Mouse (Mus musculus) limb, embryonic 10.5 days (tissue): ENCODE results near the gene Borcs7. TPM values are rescaled to one million over a fixed set of nuclear protein-coding genes. Genes with fewer than 3 reads are reported as not detected.

Experiments
- DNase-seq: peaks from one replicate; pipeline ENCODE4 v3.0.0-alpha.2; 2017; ENCODE audit warnings: low spot score
- H3K27ac ChIP-seq: fragments of 300-500 bp; sonication (generic); 2 replicates; pipeline ENCODE4 v1.5.1; 2016; ENCODE audit warnings: mild to moderate bottlenecking
- H3K27me3 ChIP-seq: fragments of 300-500 bp; sonication (generic); 2 replicates; pipeline ENCODE4 v1.6.1; 2016; ENCODE audit warnings: low read depth, mild to moderate bottlenecking; ENCODE audit not compliant: poor library complexity, severe bottlenecking
- H3K36me3 ChIP-seq: fragments of 300-500 bp; sonication (generic); 2 replicates; pipeline ENCODE4 v1.6.1; 2016; ENCODE audit warnings: mild to moderate bottlenecking, moderate library complexity
- H3K4me1 ChIP-seq: fragments of 300-500 bp; sonication (generic); 2 replicates; pipeline ENCODE4 v1.6.1; 2016
- H3K4me3 ChIP-seq: fragments of 300-500 bp; sonication (generic); 2 replicates; pipeline ENCODE4 v1.5.1; 2016; ENCODE audit warnings: mild to moderate bottlenecking, moderate library complexity
- H3K9me3 ChIP-seq: fragments of 300-500 bp; sonication (generic); replicated peaks from 2 replicates; pipeline ENCODE4 v1.6.1; 2016; ENCODE audit warnings: mild to moderate bottlenecking
- WGBS: fragments of 180-500 bp; shearing (Covaris S2); methylation state at CpG from one replicate; pipeline ENCODE4 v1.1.7; 2016; 5-methylcytosine and 5-hydroxymethylcytosine counted together
- polyA plus RNA-seq: library from polyadenylated mRNA; unstranded; fragments of >200 nt; fragmentation: Nextera tagmentation; extraction: Ambion mirVana; gene quantifications from 2 replicates; pipeline ENCODE4 v1.2.1, GENCODE M21; 2016

Gene Borcs7
- polyA plus RNA-seq, 1 experiment from 2014 or later = 12.7 TPM

GRCm38 (mm10) chr19:46653616-46654235 lies 36.0 kb upstream of the Borcs7 start:
- WGBS = 94% methylated on average over 14 of the region's 14 CpGs

GRCm38 (mm10) chr19:46655626-46656025 lies 34.1 kb upstream of the Borcs7 start:
- 95% methylated on average over 10 of the region's 10 CpGs for WGBS
- H3K4me1 ChIP-seq = no peaks in the 10 kb centered on the region
- no peak for DNase-seq
- no peak overlapping the region for H3K27ac ChIP-seq
- H3K27me3 ChIP-seq = no peaks in the 10 kb centered on the region
- H3K36me3 ChIP-seq = peaks cover 64% of the 10 kb centered on the region
- no peaks in the 10 kb centered on the region for H3K9me3 ChIP-seq
- no peak overlapping the region for H3K4me3 ChIP-seq

More at GRCm38 (mm10) chr19:46653616-46654235, 36.0 kb upstream of the Borcs7 start:
- Histone ChIP-seq H3K9me3 (no peaks in the 10 kb centered on the region), H3K36me3 (peaks cover 73% of the 10 kb centered on the region), H3K4me3 (no peak overlapping the region), H3K27ac (no peak overlapping the region; the same call in 1 of the 2 replicates), H3K27me3 (no peaks in the 10 kb centered on the region), H3K4me1 (no peaks in the 10 kb centered on the region)
- DNase-seq = no peak

- Histone ChIP-seq H3K4me3 (no peak overlapping the region), H3K36me3 (peaks cover 64% of the 10 kb centered on the region), H3K9me3 (no peaks in the 10 kb centered on the region), H3K27ac (no peak overlapping the region), H3K4me1 (peaks cover under 1% of the 10 kb centered on the region; the same call in 1 of the 2 replicates), H3K27me3 (no peaks in the 10 kb centered on the region)
- WGBS = 96% methylated on average over 21 of the region's 21 CpGs
- no peak for DNase-seq
Measured at GRCm38 (mm10) chr19:46656151-46656840, 33.4 kb upstream of the Borcs7 start.

DNA sequence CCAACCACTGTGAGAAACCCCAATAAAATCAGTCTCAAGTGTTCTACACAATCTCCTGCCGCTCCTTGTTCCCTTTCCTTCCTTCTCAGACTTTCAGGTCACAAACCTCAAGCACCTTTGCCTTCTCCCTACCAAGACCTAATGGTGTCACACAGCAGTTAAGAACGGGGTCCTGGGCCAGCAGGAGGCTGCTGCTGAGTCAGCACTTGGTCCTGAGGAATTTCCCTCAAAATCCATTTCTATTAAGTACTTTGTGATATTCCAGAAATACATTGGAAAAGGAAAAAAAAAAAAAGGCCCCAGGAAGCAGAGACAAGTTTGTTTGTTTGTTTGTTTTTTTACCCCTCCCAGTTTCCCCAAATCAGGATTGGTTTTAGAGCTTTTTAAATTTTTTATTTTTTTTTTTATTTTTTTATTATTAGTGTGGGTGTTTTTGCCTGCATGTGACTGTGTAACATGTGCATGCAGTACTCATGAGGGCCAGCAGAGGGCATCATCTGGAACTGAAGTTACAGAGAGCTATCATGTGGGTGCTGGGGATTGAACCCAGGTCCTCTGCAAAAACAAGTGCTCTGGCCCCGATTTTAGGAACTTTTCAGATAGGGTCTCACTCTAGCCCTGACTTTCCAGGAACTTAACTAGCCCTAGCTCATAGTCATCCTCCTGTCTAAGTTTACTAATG lies 32.2 kb upstream of the Borcs7 start:
- H3K27me3 ChIP-seq = no peaks in the 10 kb centered on the region
- no peak for DNase-seq
- H3K36me3 ChIP-seq = peaks cover 55% of the 10 kb centered on the region
- no peak overlapping the region for H3K4me3 ChIP-seq
- no peak overlapping the region for H3K27ac ChIP-seq
- no peaks in the 10 kb centered on the region for H3K9me3 ChIP-seq
- peaks cover 5% of the 10 kb centered on the region; the same call in 1 of the 2 replicates for H3K4me1 ChIP-seq
- WGBS = 92% methylated on average over 3 of the region's 3 CpGs

DNA sequence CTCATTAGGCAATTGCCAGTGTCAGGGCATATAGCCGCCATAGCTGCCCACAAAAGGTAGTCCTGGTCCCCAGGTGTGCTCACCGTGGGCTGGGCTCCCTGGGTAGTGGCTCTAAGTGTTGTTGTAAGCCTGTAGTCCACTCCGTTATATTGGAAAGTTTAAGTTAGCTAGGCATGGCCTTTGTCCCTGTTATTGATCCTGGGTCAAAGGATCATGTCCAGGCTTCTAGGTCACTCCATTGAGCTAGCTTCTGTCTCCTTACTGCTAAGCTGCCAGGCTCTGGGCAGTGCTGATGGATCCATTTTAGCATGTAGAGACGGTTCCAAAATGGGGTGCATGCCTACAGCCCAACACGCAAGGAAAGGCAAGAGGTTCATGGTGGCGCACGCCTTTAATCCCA lies 31.4 kb upstream of the Borcs7 start:
- peaks cover 47% of the 10 kb centered on the region for H3K36me3 ChIP-seq
- H3K4me1 ChIP-seq = peaks cover 5% of the 10 kb centered on the region; the same call in 1 of the 2 replicates
- H3K27ac ChIP-seq = no peak overlapping the region
- no peaks in the 10 kb centered on the region for H3K9me3 ChIP-seq
- no peak for DNase-seq
- no peaks in the 10 kb centered on the region for H3K27me3 ChIP-seq
- no peak overlapping the region for H3K4me3 ChIP-seq
- 97% methylated on average over 7 of the region's 7 CpGs for WGBS

GRCm38 (mm10) chr19:46658851-46659250 lies 30.9 kb upstream of the Borcs7 start:
- no peak overlapping the region for H3K4me3 ChIP-seq
- no peaks in the 10 kb centered on the region for H3K9me3 ChIP-seq
- peaks cover 42% of the 10 kb centered on the region for H3K36me3 ChIP-seq
- DNase-seq = no peak
- no peak overlapping the region for H3K27ac ChIP-seq
- 90% methylated on average over 9 of the region's 9 CpGs for WGBS
- no peaks in the 10 kb centered on the region for H3K27me3 ChIP-seq
- peaks cover 5% of the 10 kb centered on the region; the same call in 1 of the 2 replicates for H3K4me1 ChIP-seq

- no peak overlapping the region for H3K27ac ChIP-seq
- no peaks in the 10 kb centered on the region for H3K27me3 ChIP-seq
- WGBS = 62% methylated on average over 4 of the region's 4 CpGs
- H3K4me3 ChIP-seq = no peak overlapping the region
- no peak for DNase-seq
- H3K36me3 ChIP-seq = peaks cover 15% of the 10 kb centered on the region
- peaks cover 8% of the 10 kb centered on the region; the same call in 1 of the 2 replicates for H3K4me1 ChIP-seq
- H3K9me3 ChIP-seq = no peaks in the 10 kb centered on the region
Measured at GRCm38 (mm10) chr19:46661511-46661910, 28.2 kb upstream of the Borcs7 start.

DNA sequence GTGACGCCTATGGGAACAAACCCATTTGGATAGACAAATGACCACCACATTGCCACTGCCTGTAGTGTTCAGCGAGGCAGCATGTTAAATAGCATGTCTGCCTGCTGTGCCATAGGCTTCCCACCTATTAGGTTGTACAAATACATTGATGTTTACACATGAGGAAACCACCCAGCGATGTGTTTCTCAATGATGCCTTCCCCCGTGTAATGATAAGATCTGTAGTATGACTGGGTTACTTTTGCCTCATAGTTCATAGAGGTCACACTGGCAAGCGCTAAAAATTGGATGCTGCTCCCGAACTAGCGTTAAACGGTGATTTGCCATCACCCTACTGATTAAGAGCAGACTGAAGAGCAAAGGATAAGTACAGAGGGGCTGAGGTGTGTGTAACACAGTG lies 27.5 kb upstream of the Borcs7 start:
- Histone ChIP-seq H3K27ac (no peak overlapping the region), H3K4me1 (peaks cover 8% of the 10 kb centered on the region; the same call in 1 of the 2 replicates), H3K9me3 (no peaks in the 10 kb centered on the region), H3K36me3 (peaks cover 8% of the 10 kb centered on the region), H3K27me3 (no peaks in the 10 kb centered on the region), H3K4me3 (no peak overlapping the region)
- DNase-seq = no peak
- 91% methylated on average over 8 of the region's 8 CpGs for WGBS

DNA sequence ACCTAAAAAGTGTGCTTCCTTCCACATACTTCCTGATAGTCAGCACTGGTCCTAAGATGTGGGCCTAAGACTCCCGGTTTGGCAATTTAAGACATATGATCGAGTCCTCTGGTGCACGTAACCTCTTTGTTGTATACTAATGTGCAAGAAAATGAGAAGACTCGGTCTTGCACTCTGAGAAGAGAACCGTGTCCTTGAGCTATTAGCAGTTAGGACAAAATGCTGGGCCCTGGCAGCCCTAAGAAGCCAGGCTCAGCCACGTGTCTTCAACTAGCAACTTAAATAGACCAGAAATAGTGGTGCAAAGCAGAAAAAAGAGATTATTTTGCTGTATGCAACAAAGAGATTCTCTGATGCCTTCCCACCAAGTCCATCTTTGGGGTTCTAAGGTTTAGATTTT lies 26.9 kb upstream of the Borcs7 start:
- Histone ChIP-seq H3K9me3 (no peaks in the 10 kb centered on the region), H3K4me3 (no peak overlapping the region), H3K36me3 (peaks cover 5% of the 10 kb centered on the region; the same call in 1 of the 2 replicates), H3K27ac (no peak overlapping the region), H3K27me3 (no peaks in the 10 kb centered on the region), H3K4me1 (peaks cover 8% of the 10 kb centered on the region; the same call in 1 of the 2 replicates)
- DNase-seq = no peak
- 87% methylated on average over 6 of the region's 6 CpGs for WGBS

GRCm38 (mm10) chr19:46665474-46665873 lies 24.2 kb upstream of the Borcs7 start:
- Histone ChIP-seq H3K9me3 (no peaks in the 10 kb centered on the region), H3K27me3 (no peaks in the 10 kb centered on the region), H3K4me1 (peaks cover 8% of the 10 kb centered on the region; the same call in 1 of the 2 replicates), H3K27ac (no peak overlapping the region), H3K4me3 (no peak overlapping the region), H3K36me3 (no peaks in the 10 kb centered on the region)
- WGBS = 74% methylated on average over 7 of the region's 7 CpGs
- DNase-seq = no peak

DNA sequence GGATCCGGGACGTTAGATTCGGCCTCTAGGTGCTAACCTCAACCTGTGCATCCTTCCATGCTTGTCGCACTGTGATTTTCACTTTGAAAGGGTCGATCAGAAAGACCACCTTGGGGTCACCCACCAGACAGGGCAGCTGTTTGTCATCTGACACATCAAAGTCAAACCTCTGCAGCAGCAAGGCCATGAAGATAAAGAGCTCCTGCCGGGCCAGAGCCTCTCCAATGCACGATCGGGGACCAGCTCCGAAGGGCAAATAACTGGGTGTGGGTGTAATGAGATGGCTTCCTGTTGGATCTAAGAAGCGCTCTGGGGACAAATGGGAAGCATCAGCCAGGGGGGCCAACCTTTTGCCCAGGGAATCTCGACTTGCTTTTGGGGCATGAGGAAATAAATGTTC lies 22.4 kb upstream of the Borcs7 start:
- Histone ChIP-seq H3K4me1 (peaks cover 6% of the 10 kb centered on the region; the same call in 1 of the 2 replicates), H3K36me3 (no peaks in the 10 kb centered on the region), H3K9me3 (no peaks in the 10 kb centered on the region), H3K4me3 (no peak overlapping the region), H3K27me3 (peaks cover 12% of the 10 kb centered on the region), H3K27ac (no peak overlapping the region)
- WGBS = 45% methylated on average over 11 of the region's 11 CpGs
- no peak for DNase-seq

DNA sequence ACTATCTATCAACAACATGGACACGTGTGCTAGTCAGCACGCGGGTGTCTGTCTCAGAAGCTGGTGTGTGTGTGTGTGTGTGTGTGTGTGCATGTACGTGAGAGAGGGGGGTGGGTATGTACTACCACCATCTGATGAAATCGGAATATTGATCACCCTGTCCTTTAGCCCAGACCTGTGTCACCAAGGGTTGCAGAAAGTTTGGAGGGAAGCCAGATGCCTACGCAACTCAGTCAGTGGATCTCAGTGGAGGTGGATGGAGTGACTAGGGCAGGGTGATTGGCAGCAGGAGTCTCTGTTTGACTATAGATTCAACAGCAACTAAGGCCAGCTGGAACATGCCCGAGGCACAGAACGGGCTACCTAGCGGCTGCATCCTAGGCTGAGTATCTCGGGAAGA lies 21.4 kb upstream of the Borcs7 start:
- H3K9me3 ChIP-seq = no peaks in the 10 kb centered on the region
- WGBS = 89% methylated on average over 10 of the region's 10 CpGs
- peaks cover 12% of the 10 kb centered on the region for H3K27me3 ChIP-seq
- peaks cover 6% of the 10 kb centered on the region; the same call in 1 of the 2 replicates for H3K4me1 ChIP-seq
- no peaks in the 10 kb centered on the region for H3K36me3 ChIP-seq
- no peak for DNase-seq
- H3K4me3 ChIP-seq = no peak overlapping the region
- H3K27ac ChIP-seq = no peak overlapping the region

- no peak for DNase-seq
- whole genome bisulfite sequencing = 92% methylated on average over 5 of the region's 5 CpGs
- Histone ChIP-seq H3K9me3 (no peaks in the 10 kb centered on the region), H3K27me3 (peaks cover 12% of the 10 kb centered on the region), H3K4me1 (peaks cover 6% of the 10 kb centered on the region; the same call in 1 of the 2 replicates), H3K27ac (no peak overlapping the region), H3K4me3 (no peak overlapping the region), H3K36me3 (no peaks in the 10 kb centered on the region)
Measured at GRCm38 (mm10) chr19:46669802-46670201, 19.9 kb upstream of the Borcs7 start.
